Mouse (Mus musculus): Measurements from ENCODE around the gene Prkce. TPM values are rescaled to one million over a fixed set of nuclear protein-coding genes. Genes with fewer than 3 reads are reported as not detected.

The Prkce gene
- polyA plus RNA-seq, 1 experiment = 1.9 TPM

DNA sequence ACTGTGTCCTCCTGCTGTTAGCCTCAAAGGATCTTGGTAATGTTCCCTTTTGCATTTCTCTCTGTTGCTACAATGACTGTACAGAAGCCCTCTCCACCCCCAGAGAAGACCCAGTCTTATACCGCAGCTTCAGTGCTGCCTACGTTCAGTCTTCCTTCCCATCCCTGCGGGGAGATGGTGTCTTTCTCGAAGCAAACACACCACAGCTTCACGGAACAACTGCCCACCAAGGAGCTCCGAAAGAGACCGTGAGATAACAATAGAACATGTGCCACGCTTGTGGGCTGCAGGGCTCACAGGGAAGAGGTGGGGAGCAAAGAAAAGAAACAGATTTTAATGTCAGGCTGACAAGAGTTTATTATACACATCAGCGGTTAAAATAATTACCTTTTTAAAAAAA, 46.7 kb downstream of the Prkce start:
- no peak overlapping the region for H3K4me3 ChIP-seq
- H3K79me2 ChIP-seq (ENCODE audit: control insufficient read depth, insufficient read depth) = no peaks in the 10 kb centered on the region
- H3ac ChIP-seq (ENCODE audit: control insufficient read depth, insufficient read length) = no peak overlapping the region
- no peak overlapping the region for H3K4me2 ChIP-seq (ENCODE audit: low read depth)
- TF ChIP-seq POLR2A (IDR thresholded peaks at IDR 0.05; ENCODE audit: insufficient read length, low read depth) (no peak), USF1 (IDR thresholded peaks at IDR 0.05; ENCODE audit: low read depth) (no peak), MYOD1 (IDR thresholded peaks at IDR 0.05; ENCODE audit: control insufficient read depth in 1 of 3, insufficient read length in 2 of 3, low read depth in 2 of 3) (no peak), E2F4 (IDR thresholded peaks at IDR 0.05; ENCODE audit: insufficient read depth) (no peak), SRF (IDR thresholded peaks at IDR 0.05; ENCODE audit: control insufficient read depth, insufficient read length, low read depth) (no peak), CEBPB (IDR thresholded peaks at IDR 0.05; ENCODE audit: insufficient read depth, poor library complexity, severe bottlenecking) (no peak), MYOG (IDR thresholded peaks at IDR 0.05; ENCODE audit: control insufficient read depth in 1 of 3, insufficient read depth in 1 of 3, insufficient read length in 2 of 3, low read depth in 2 of 3) (no peak), TCF3 (IDR thresholded peaks at IDR 0.05; ENCODE audit: insufficient read length, low read depth) (no peak), TCF12 (IDR thresholded peaks at IDR 0.05; ENCODE audit: insufficient read depth, poor library complexity, severe bottlenecking) (no peak), MAX (IDR thresholded peaks at IDR 0.05; ENCODE audit: low read depth) (no peak), REST (IDR thresholded peaks at IDR 0.05; ENCODE audit: insufficient read depth, insufficient read length) (no peak), POLR2AphosphoS2 (IDR thresholded peaks at IDR 0.05; ENCODE audit: insufficient read length, low read depth) (no peak)
- no peaks in the 10 kb centered on the region for H3K27me3 ChIP-seq (ENCODE audit: control insufficient read depth, insufficient read depth, insufficient read length)
- H3K36me3 ChIP-seq (ENCODE audit: control insufficient read depth, insufficient read depth) = no peaks in the 10 kb centered on the region

DNA sequence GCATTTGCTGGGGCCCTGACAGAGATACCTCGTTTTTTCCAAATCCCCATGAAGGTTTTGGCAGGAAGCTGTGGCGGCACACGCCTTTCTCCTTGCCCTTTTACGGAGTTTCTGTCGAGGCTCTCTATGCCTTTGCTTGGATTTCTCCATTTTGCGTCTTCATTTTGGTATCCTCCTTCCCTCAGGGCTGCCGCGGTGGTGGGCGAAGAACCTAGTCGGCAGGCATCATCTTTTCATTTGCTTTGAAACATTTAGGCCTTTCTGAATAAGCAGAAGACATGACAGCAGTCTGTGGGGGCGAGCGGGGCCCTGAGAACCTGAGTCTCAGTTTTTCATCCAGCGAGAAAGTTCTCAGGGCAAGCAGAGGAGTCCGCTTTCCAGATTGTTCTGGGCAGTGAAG, 47.2 kb downstream of the Prkce start:
- H3ac ChIP-seq (ENCODE audit: control insufficient read depth, insufficient read length) = no peak overlapping the region
- H3K4me2 ChIP-seq (ENCODE audit: low read depth) = no peak overlapping the region
- H3K4me3 ChIP-seq = no peak overlapping the region
- H3K27me3 ChIP-seq (ENCODE audit: control insufficient read depth, insufficient read depth, insufficient read length) = no peaks in the 10 kb centered on the region
- TF ChIP-seq POLR2A (IDR thresholded peaks at IDR 0.05; ENCODE audit: insufficient read length, low read depth) = no peak
- TF ChIP-seq USF1 (IDR thresholded peaks at IDR 0.05; ENCODE audit: low read depth) = no peak
- no peak for TF ChIP-seq MYOG (IDR thresholded peaks at IDR 0.05; ENCODE audit: control insufficient read depth in 1 of 3, insufficient read depth in 1 of 3, insufficient read length in 2 of 3, low read depth in 2 of 3)
- TF ChIP-seq CEBPB (IDR thresholded peaks at IDR 0.05; ENCODE audit: insufficient read depth, poor library complexity, severe bottlenecking) = no peak
- TF ChIP-seq TCF12 (IDR thresholded peaks at IDR 0.05; ENCODE audit: insufficient read depth, poor library complexity, severe bottlenecking) = no peak
- TF ChIP-seq REST (IDR thresholded peaks at IDR 0.05; ENCODE audit: insufficient read depth, insufficient read length) = no peak
- TF ChIP-seq TCF3 (IDR thresholded peaks at IDR 0.05; ENCODE audit: insufficient read length, low read depth) = no peak
- H3K79me2 ChIP-seq (ENCODE audit: control insufficient read depth, insufficient read depth) = no peaks in the 10 kb centered on the region
- no peaks in the 10 kb centered on the region for H3K36me3 ChIP-seq (ENCODE audit: control insufficient read depth, insufficient read depth)

DNA sequence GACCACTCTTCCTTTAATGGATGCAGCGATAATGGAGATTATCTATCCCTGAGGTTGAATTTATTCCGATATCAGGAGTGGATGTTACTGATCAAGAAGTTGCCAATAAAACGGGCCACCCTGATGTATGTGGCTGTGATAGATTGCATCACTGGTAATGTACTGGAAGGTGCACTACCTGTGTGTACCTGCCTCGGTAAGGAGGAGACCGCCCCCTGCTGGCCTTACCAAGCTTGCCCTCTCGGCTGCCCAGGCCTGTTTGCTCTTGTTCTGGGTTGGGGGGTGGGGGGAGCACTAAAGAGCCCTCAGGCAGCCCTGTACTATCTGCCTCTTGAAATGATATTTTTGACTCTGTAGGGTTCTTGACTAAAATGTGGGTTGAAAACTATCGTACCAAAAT, 48.2 kb downstream of the Prkce start:
- Histone ChIP-seq H3K36me3 (ENCODE audit: control insufficient read depth, insufficient read depth) (no peaks in the 10 kb centered on the region), H3K27me3 (ENCODE audit: control insufficient read depth, insufficient read depth, insufficient read length) (no peaks in the 10 kb centered on the region), H3K4me3 (no peak overlapping the region), H3ac (ENCODE audit: control insufficient read depth, insufficient read length) (no peak overlapping the region), H3K79me2 (ENCODE audit: control insufficient read depth, insufficient read depth) (no peaks in the 10 kb centered on the region), H3K4me2 (ENCODE audit: low read depth) (no peak overlapping the region)
- TF ChIP-seq TCF3 (IDR thresholded peaks at IDR 0.05; ENCODE audit: insufficient read length, low read depth) = no peak
- TF ChIP-seq MYOG (IDR thresholded peaks at IDR 0.05; ENCODE audit: control insufficient read depth in 1 of 3, insufficient read depth in 1 of 3, insufficient read length in 2 of 3, low read depth in 2 of 3) = no peak
- no peak for TF ChIP-seq USF1 (IDR thresholded peaks at IDR 0.05; ENCODE audit: low read depth)
- no peak for TF ChIP-seq TCF12 (IDR thresholded peaks at IDR 0.05; ENCODE audit: insufficient read depth, poor library complexity, severe bottlenecking)
- no peak for TF ChIP-seq CEBPB (IDR thresholded peaks at IDR 0.05; ENCODE audit: insufficient read depth, poor library complexity, severe bottlenecking)
- TF ChIP-seq MAX (IDR thresholded peaks at IDR 0.05; ENCODE audit: low read depth) = no peak
- TF ChIP-seq MYOD1 (IDR thresholded peaks at IDR 0.05; ENCODE audit: control insufficient read depth in 1 of 3, insufficient read length in 2 of 3, low read depth in 2 of 3) = no peak
- no peak for TF ChIP-seq POLR2A (IDR thresholded peaks at IDR 0.05; ENCODE audit: insufficient read length, low read depth)
- TF ChIP-seq E2F4 (IDR thresholded peaks at IDR 0.05; ENCODE audit: insufficient read depth) = no peak
- no peak for TF ChIP-seq POLR2AphosphoS2 (IDR thresholded peaks at IDR 0.05; ENCODE audit: insufficient read length, low read depth)
- TF ChIP-seq REST (IDR thresholded peaks at IDR 0.05; ENCODE audit: insufficient read depth, insufficient read length) = no peak
- TF ChIP-seq SRF (IDR thresholded peaks at IDR 0.05; ENCODE audit: control insufficient read depth, insufficient read length, low read depth) = no peak

DNA sequence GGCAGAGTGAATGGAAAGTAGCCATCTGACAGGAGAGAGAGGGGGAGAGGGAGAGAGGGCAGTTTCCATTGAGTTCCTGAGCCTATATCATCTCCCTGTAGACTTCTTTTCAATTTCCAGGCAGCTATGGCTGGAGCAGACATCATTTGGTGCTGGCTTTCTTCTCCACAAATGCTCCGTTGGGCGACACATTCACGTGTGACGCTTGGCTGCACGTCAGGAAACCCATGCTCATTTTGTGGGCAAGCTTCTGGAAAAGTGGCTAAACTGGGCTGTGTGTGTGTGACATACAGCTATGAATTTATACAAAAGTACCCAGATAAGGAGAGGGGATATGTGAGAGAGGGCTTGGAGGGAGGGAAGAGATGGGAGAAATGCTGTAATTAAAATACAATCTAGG, 49.9 kb downstream of the Prkce start:
- H3K36me3 ChIP-seq (ENCODE audit: control insufficient read depth, insufficient read depth) = no peaks in the 10 kb centered on the region
- H3K4me2 ChIP-seq (ENCODE audit: low read depth) = no peak overlapping the region
- no peaks in the 10 kb centered on the region for H3K79me2 ChIP-seq (ENCODE audit: control insufficient read depth, insufficient read depth)
- no peaks in the 10 kb centered on the region for H3K27me3 ChIP-seq (ENCODE audit: control insufficient read depth, insufficient read depth, insufficient read length)
- no peak overlapping the region for H3K4me3 ChIP-seq
- no peak overlapping the region for H3ac ChIP-seq (ENCODE audit: control insufficient read depth, insufficient read length)
- TF ChIP-seq POLR2A (IDR thresholded peaks at IDR 0.05; ENCODE audit: insufficient read length, low read depth) = no peak
- no peak for TF ChIP-seq TCF3 (IDR thresholded peaks at IDR 0.05; ENCODE audit: insufficient read length, low read depth)
- no peak for TF ChIP-seq REST (IDR thresholded peaks at IDR 0.05; ENCODE audit: insufficient read depth, insufficient read length)
- TF ChIP-seq CEBPB (IDR thresholded peaks at IDR 0.05; ENCODE audit: insufficient read depth, poor library complexity, severe bottlenecking) = no peak
- no peak for TF ChIP-seq SRF (IDR thresholded peaks at IDR 0.05; ENCODE audit: control insufficient read depth, insufficient read length, low read depth)
- no peak for TF ChIP-seq TCF12 (IDR thresholded peaks at IDR 0.05; ENCODE audit: insufficient read depth, poor library complexity, severe bottlenecking)

DNA sequence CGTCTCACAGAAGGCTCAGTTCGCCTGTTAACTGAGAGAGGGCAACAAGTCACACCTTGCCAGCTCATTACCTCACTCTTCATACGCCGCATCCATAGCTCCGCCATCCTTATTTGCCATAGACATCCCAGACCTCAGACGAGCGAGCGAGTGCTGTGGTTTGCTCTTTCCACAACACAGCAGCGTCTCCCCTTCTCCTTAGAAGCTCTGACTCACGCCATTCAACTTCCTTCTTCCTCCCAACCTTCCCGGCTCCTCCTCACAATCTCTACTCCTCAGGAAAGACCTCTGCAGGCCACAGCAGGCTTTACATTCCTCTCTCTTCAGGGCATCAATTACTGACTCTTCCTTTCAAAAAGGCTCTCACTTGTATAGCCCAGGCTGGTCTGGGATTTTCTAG, 51.0 kb downstream of the Prkce start:
- no peaks in the 10 kb centered on the region for H3K79me2 ChIP-seq (ENCODE audit: control insufficient read depth, insufficient read depth)
- no peak overlapping the region for H3K4me2 ChIP-seq (ENCODE audit: low read depth)
- H3K36me3 ChIP-seq (ENCODE audit: control insufficient read depth, insufficient read depth) = no peaks in the 10 kb centered on the region
- no peak overlapping the region for H3K4me3 ChIP-seq
- H3K27me3 ChIP-seq (ENCODE audit: control insufficient read depth, insufficient read depth, insufficient read length) = no peaks in the 10 kb centered on the region
- TF ChIP-seq POLR2A (IDR thresholded peaks at IDR 0.05; ENCODE audit: insufficient read length, low read depth) = no peak
- TF ChIP-seq TCF3 (IDR thresholded peaks at IDR 0.05; ENCODE audit: insufficient read length, low read depth) = no peak
- TF ChIP-seq MAX (IDR thresholded peaks at IDR 0.05; ENCODE audit: low read depth) = no peak
- no peak for TF ChIP-seq USF1 (IDR thresholded peaks at IDR 0.05; ENCODE audit: low read depth)
- no peak for TF ChIP-seq TCF12 (IDR thresholded peaks at IDR 0.05; ENCODE audit: insufficient read depth, poor library complexity, severe bottlenecking)
- TF ChIP-seq MYOG (IDR thresholded peaks at IDR 0.05; ENCODE audit: control insufficient read depth in 1 of 3, insufficient read depth in 1 of 3, insufficient read length in 2 of 3, low read depth in 2 of 3) = no peak
- no peak for TF ChIP-seq REST (IDR thresholded peaks at IDR 0.05; ENCODE audit: insufficient read depth, insufficient read length)
- TF ChIP-seq E2F4 (IDR thresholded peaks at IDR 0.05; ENCODE audit: insufficient read depth) = no peak
- no peak for TF ChIP-seq POLR2AphosphoS2 (IDR thresholded peaks at IDR 0.05; ENCODE audit: insufficient read length, low read depth)
- no peak for TF ChIP-seq MYOD1 (IDR thresholded peaks at IDR 0.05; ENCODE audit: control insufficient read depth in 1 of 3, insufficient read length in 2 of 3, low read depth in 2 of 3)
- no peak for TF ChIP-seq SRF (IDR thresholded peaks at IDR 0.05; ENCODE audit: control insufficient read depth, insufficient read length, low read depth)
- no peak for TF ChIP-seq CEBPB (IDR thresholded peaks at IDR 0.05; ENCODE audit: insufficient read depth, poor library complexity, severe bottlenecking)
- H3ac ChIP-seq (ENCODE audit: control insufficient read depth, insufficient read length) = no peak overlapping the region
